Mouse (Mus musculus) lung, postnatal 0 days (tissue): ENCODE data around the gene Grk6.

Experiments used
- CTCF ChIP-seq: IDR thresholded peaks from 2 replicates; pipeline ENCODE4 v1.5.1; 2016; ENCODE audit warnings: antibody characterized with exemption, mild to moderate bottlenecking
- EP300 ChIP-seq: IDR thresholded peaks from 2 replicates; pipeline ENCODE4 v1.6.1; 2016; ENCODE audit warnings: antibody characterized with exemption, mild to moderate bottlenecking, control low read depth

GRCm38 (mm10) chr13:55471819-55472131 is 26.9 kb downstream of the Grk6 start:
- no peak for TF ChIP-seq CTCF
- no peak for TF ChIP-seq EP300
